Mouse (Mus musculus): Measurements from ENCODE around the gene Apln. TPM values are rescaled to one million over a fixed set of nuclear protein-coding genes. Genes with fewer than 3 reads are reported as not detected.
A peak's percentile ranks its signal among the peaks of the same experiment; 100 is the strongest.

Gene Apln
- polyA plus RNA-seq, 1 experiment from 2014 or later, result 4.7 TPM

- 32% methylated on average over 5 of the region's 5 CpGs for WGBS
- H3K4me1 ChIP-seq (ENCODE audit: control insufficient read depth in 2 of 2, insufficient read depth in 2 of 2, low read length in 2 of 2), result no peaks in the 10 kb centered on the region
- H3K36me3 ChIP-seq (ENCODE audit: control insufficient read depth, insufficient read depth, low read length), result no peaks in the 10 kb centered on the region
Observed at GRCm38 (mm10) chrX:48064166-48064853, 29.7 kb upstream of the Apln start.

GRCm38 (mm10) chrX:48062481-48062880 is 27.8 kb upstream of the Apln start:
- Histone ChIP-seq H3K9ac (ENCODE audit: low read length) (no peak overlapping the region), H3K4me1 (ENCODE audit: control insufficient read depth in 2 of 2, insufficient read depth in 2 of 2, low read length in 2 of 2) (no peaks in the 10 kb centered on the region), H3K27ac (replicated peaks in 1 of 2; ENCODE audit: control insufficient read depth in 1 of 2, insufficient read depth in 1 of 2, low read depth in 2 of 2, low read length in 2 of 2) (no peak overlapping the region), H3K27me3 (ENCODE audit: control insufficient read depth, insufficient read depth, low read length) (0 out of 2 replicates have a peak, but pooled peaks cover 3% of the 10 kb centered on the region), H3K9me3 (ENCODE audit: control insufficient read depth, low read length) (no peaks in the 10 kb centered on the region), H3K4me3 (ENCODE audit: control insufficient read depth in 1 of 2, insufficient read depth in 1 of 2, low read depth in 1 of 2, low read length in 2 of 2) (no peak overlapping the region), H3K36me3 (ENCODE audit: control insufficient read depth, insufficient read depth, low read length) (no peaks in the 10 kb centered on the region), H3K4me2 (ENCODE audit: low read length) (no peak overlapping the region)
- WGBS, result 62% methylated on average over 4 of the region's 4 CpGs
- no peak for ATAC-seq (ENCODE audit: insufficient number of reproducible peaks, insufficient read depth, low FRiP score, low read depth)

More at GRCm38 (mm10) chrX:48064166-48064853, 29.7 kb upstream of the Apln start:
- Histone ChIP-seq H3K9ac (ENCODE audit: low read length) (no peak overlapping the region), H3K27ac (replicated peaks in 1 of 2; ENCODE audit: control insufficient read depth in 1 of 2, insufficient read depth in 1 of 2, low read depth in 2 of 2, low read length in 2 of 2) (no peak overlapping the region), H3K4me3 (ENCODE audit: control insufficient read depth in 1 of 2, insufficient read depth in 1 of 2, low read depth in 1 of 2, low read length in 2 of 2) (no peak overlapping the region), H3K4me2 (ENCODE audit: low read length) (no peak overlapping the region), H3K27me3 (ENCODE audit: control insufficient read depth, insufficient read depth, low read length) (0 out of 2 replicates have a peak, but pooled peaks cover 3% of the 10 kb centered on the region), H3K9me3 (ENCODE audit: control insufficient read depth, low read length) (no peaks in the 10 kb centered on the region)
- ATAC-seq (ENCODE audit: insufficient number of reproducible peaks, insufficient read depth, low FRiP score, low read depth), result no peak

DNA sequence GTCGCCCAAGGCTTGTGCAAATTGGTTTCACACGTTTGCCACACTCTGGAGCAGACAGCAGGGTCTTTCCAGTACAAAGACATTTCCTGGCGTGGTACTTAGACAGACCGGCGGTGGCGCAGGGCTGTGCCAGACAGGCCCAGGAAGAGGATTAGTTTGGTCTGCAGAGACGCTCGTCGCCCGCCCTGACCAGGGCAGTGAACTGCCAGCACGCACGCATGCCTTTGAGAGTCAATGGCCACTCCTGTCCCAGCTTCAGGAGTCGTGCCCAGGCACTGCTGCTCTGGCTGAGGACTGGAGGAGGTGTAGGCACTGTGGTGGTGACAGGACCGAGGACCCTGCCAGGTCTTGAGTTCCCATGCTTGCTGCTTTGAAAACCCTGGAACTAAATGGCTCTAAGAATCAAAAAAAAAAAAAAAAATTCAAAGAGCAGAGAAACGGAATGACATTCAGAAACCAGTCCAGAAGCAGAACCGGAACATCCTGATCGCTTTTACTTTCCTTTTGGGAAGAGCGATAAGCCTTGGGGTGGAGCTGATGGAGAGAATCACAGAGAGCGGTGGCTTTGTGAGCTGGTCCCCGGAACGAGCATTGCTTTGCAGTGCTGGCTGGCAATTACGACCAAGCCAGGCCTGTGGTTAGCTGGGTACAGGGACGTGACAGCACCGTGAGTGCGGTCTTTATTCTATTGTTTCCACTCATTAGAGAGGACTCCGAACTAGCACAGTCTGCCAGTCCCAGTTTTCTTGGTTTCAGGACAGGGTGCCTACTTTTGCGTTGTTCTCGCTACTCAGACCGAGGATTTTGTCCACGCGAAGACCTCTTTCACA is 19.7 kb upstream of the Apln start:
- peak overlapping the region in 1 of 2 experiments; percentile 28; a peak in 1 of 4 replicates for H3K27ac ChIP-seq (replicated peaks in 1 of 2; ENCODE audit: control insufficient read depth in 1 of 2, insufficient read depth in 1 of 2, low read depth in 2 of 2, low read length in 2 of 2)
- 34% methylated on average over 31 of the region's 31 CpGs for WGBS
- peak overlapping the region; percentile 58 for H3K9ac ChIP-seq (ENCODE audit: low read length)
- peak overlapping the region; percentile 69 for H3K4me2 ChIP-seq (ENCODE audit: low read length)
- no peaks in the 10 kb centered on the region for H3K27me3 ChIP-seq (ENCODE audit: control insufficient read depth, insufficient read depth, low read length)
- ATAC-seq (ENCODE audit: insufficient number of reproducible peaks, insufficient read depth, low FRiP score, low read depth), result peak; percentile 66; the same call in 1 of the 2 replicates
- no peaks in the 10 kb centered on the region for H3K36me3 ChIP-seq (ENCODE audit: control insufficient read depth, insufficient read depth, low read length)
- peak overlapping the region; percentile 36 to 39 for H3K4me3 ChIP-seq (ENCODE audit: control insufficient read depth in 1 of 2, insufficient read depth in 1 of 2, low read depth in 1 of 2, low read length in 2 of 2)
- H3K4me1 ChIP-seq (ENCODE audit: control insufficient read depth in 2 of 2, insufficient read depth in 2 of 2, low read length in 2 of 2), result 0 out of 4 replicates have a peak, but pooled peaks cover 0 to 3% of the 10 kb centered on the region in 2 experiments
- H3K9me3 ChIP-seq (ENCODE audit: control insufficient read depth, low read length), result no peaks in the 10 kb centered on the region

DNA sequence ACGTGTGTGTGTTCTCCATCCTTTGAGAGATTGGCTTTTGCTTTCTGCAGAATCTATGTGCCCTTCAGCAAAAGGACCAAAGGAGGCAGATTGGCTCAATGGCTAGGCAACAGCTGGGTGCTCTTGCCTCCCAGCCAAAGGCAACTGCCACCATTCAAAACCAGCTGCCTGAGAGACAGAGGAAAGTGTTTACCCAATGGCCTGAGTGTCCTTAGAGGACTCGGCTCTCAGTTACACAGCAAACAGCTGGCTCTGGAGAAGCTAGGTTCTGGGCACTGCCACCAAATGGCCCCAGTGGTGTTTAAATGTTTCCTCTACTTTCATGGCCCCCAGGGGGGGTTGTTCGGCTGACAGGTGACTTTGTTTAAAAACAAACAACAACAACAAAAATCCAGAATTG is 19.1 kb upstream of the Apln start:
- Histone ChIP-seq H3K9ac (ENCODE audit: low read length) (no peak overlapping the region), H3K4me3 (ENCODE audit: control insufficient read depth in 1 of 2, insufficient read depth in 1 of 2, low read depth in 1 of 2, low read length in 2 of 2) (peak overlapping the region in 1 of 2 experiments; percentile 36; a peak in 2 of 4 replicates), H3K27ac (replicated peaks in 1 of 2; ENCODE audit: control insufficient read depth in 1 of 2, insufficient read depth in 1 of 2, low read depth in 2 of 2, low read length in 2 of 2) (no peak overlapping the region), H3K36me3 (ENCODE audit: control insufficient read depth, insufficient read depth, low read length) (no peaks in the 10 kb centered on the region), H3K4me2 (ENCODE audit: low read length) (peak overlapping the region; percentile 69), H3K9me3 (ENCODE audit: control insufficient read depth, low read length) (no peaks in the 10 kb centered on the region), H3K4me1 (ENCODE audit: control insufficient read depth in 2 of 2, insufficient read depth in 2 of 2, low read length in 2 of 2) (0 out of 4 replicates have a peak, but pooled peaks cover 0 to 3% of the 10 kb centered on the region in 2 experiments), H3K27me3 (ENCODE audit: control insufficient read depth, insufficient read depth, low read length) (no peaks in the 10 kb centered on the region)
- 51% methylated on average over 3 of the region's 3 CpGs for WGBS
- no peak for ATAC-seq (ENCODE audit: insufficient number of reproducible peaks, insufficient read depth, low FRiP score, low read depth)

DNA sequence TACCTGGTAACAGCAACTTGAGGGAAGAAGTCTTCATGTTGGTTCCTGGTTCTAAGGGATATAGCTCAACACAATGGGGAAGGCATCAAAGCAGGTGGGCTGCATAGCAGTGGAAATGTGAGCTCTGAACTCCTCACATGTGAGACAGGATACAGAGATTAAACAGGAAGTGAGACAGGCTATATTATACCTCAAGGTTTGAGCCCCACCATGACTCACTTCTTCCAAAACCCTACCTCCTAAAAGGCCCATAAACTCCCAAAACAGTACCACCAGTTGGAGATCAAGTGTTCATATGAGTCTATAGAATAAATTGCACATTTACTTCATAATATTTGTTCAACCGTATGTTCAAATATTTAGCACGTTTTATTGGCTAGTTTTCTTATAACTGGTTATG is 11.7 kb upstream of the Apln start:
- Histone ChIP-seq H3K4me3 (ENCODE audit: control insufficient read depth in 1 of 2, insufficient read depth in 1 of 2, low read depth in 1 of 2, low read length in 2 of 2) (no peak overlapping the region), H3K36me3 (ENCODE audit: control insufficient read depth, insufficient read depth, low read length) (no peaks in the 10 kb centered on the region), H3K27me3 (ENCODE audit: control insufficient read depth, insufficient read depth, low read length) (0 out of 2 replicates have a peak, but pooled peaks cover 4% of the 10 kb centered on the region), H3K4me1 (ENCODE audit: control insufficient read depth in 2 of 2, insufficient read depth in 2 of 2, low read length in 2 of 2) (no peaks in the 10 kb centered on the region), H3K27ac (replicated peaks in 1 of 2; ENCODE audit: control insufficient read depth in 1 of 2, insufficient read depth in 1 of 2, low read depth in 2 of 2, low read length in 2 of 2) (no peak overlapping the region), H3K4me2 (ENCODE audit: low read length) (no peak overlapping the region), H3K9me3 (ENCODE audit: control insufficient read depth, low read length) (no peaks in the 10 kb centered on the region), H3K9ac (ENCODE audit: low read length) (no peak overlapping the region)
- no peak for ATAC-seq (ENCODE audit: insufficient number of reproducible peaks, insufficient read depth, low FRiP score, low read depth)
- 76% methylated on average over 2 of the region's 2 CpGs for WGBS

DNA sequence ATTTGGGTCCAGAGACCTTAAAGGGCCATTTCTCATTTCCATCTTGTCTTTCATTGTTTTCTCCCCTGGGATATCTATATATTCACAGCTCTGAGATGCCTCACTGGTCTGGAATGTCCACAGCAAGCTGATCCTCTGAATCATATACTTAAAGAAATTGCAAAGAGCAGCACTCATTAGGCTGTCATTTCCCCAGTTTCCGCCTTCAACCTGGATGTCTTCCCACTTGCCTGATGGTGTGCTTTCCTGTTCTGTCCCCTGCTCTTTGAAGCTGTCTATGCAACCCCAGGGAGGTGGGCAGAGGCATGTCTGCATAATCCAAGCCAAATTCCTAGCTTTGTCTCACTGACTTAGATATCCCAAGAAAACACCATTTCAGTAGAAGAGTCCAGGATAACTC is 9.6 kb upstream of the Apln start:
- H3K4me3 ChIP-seq (ENCODE audit: control insufficient read depth in 1 of 2, insufficient read depth in 1 of 2, low read depth in 1 of 2, low read length in 2 of 2), result no peak overlapping the region
- H3K4me1 ChIP-seq (ENCODE audit: control insufficient read depth in 2 of 2, insufficient read depth in 2 of 2, low read length in 2 of 2), result no peaks in the 10 kb centered on the region
- 0 out of 2 replicates have a peak, but pooled peaks cover 8% of the 10 kb centered on the region for H3K27me3 ChIP-seq (ENCODE audit: control insufficient read depth, insufficient read depth, low read length)
- no peak overlapping the region for H3K9ac ChIP-seq (ENCODE audit: low read length)
- H3K27ac ChIP-seq (replicated peaks in 1 of 2; ENCODE audit: control insufficient read depth in 1 of 2, insufficient read depth in 1 of 2, low read depth in 2 of 2, low read length in 2 of 2), result no peak overlapping the region
- no peak for ATAC-seq (ENCODE audit: insufficient number of reproducible peaks, insufficient read depth, low FRiP score, low read depth)
- H3K4me2 ChIP-seq (ENCODE audit: low read length), result no peak overlapping the region
- H3K9me3 ChIP-seq (ENCODE audit: control insufficient read depth, low read length), result no peaks in the 10 kb centered on the region
- no peaks in the 10 kb centered on the region for H3K36me3 ChIP-seq (ENCODE audit: control insufficient read depth, insufficient read depth, low read length)
- WGBS, result 69% methylated on average over 1 of the region's 1 CpGs

DNA sequence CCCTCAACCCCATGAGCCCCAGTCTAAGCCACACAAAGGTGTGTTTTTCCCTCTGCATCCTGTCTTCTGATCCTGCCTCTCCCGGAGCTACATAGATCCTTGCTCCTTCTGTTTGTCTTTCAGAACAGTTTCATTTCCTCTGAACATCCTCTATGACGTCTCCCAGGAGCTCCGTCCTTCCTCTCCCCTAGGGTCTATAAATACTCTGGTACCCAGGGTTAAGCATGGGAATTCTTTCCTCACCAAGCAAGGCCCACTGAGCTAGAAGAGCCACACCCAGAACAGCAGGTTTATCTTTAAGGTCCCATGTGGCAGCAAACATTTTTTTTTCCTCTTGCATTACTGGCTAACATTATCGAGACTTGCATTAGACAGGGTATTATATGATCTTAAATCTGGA is 8.1 kb upstream of the Apln start:
- no peak overlapping the region for H3K27ac ChIP-seq (replicated peaks in 1 of 2; ENCODE audit: control insufficient read depth in 1 of 2, insufficient read depth in 1 of 2, low read depth in 2 of 2, low read length in 2 of 2)
- ATAC-seq (ENCODE audit: insufficient number of reproducible peaks, insufficient read depth, low FRiP score, low read depth), result no peak

More for the DNA sequence above, 8.1 kb upstream of the Apln start:
- H3K4me1 ChIP-seq (ENCODE audit: control insufficient read depth in 2 of 2, insufficient read depth in 2 of 2, low read length in 2 of 2), result no peaks in the 10 kb centered on the region
- no peak overlapping the region for H3K4me2 ChIP-seq (ENCODE audit: low read length)
- no peaks in the 10 kb centered on the region for H3K36me3 ChIP-seq (ENCODE audit: control insufficient read depth, insufficient read depth, low read length)
- no peak overlapping the region for H3K9ac ChIP-seq (ENCODE audit: low read length)
- 0 out of 2 replicates have a peak, but pooled peaks cover 8% of the 10 kb centered on the region for H3K27me3 ChIP-seq (ENCODE audit: control insufficient read depth, insufficient read depth, low read length)
- 45% methylated on average over 4 of the region's 4 CpGs for WGBS
- H3K4me3 ChIP-seq (ENCODE audit: control insufficient read depth in 1 of 2, insufficient read depth in 1 of 2, low read depth in 1 of 2, low read length in 2 of 2), result no peak overlapping the region
- no peaks in the 10 kb centered on the region for H3K9me3 ChIP-seq (ENCODE audit: control insufficient read depth, low read length)
